In the genomic region with DNA sequence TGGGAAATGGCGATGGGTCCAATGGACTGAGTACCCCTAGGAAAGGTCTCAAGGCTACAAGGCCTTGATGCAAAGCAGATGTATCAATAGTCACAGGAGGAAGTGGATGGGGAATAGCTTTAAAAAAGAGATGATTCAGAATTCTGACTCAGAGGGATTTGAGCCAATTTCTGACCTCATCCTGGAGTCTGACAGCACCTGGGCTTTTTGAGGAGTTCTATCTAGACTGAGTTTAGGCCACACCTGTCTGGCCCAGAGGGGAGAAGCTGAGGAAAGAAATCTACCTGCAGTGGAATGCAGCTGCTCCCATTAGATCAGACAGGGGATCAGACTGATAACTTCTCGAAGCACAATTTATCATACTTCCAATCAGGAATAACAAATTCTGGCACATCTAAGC, we compare ENCODE assay signal across 32 mouse cellular contexts.
DNase-seq lines count a peak whose midpoint lies in the region; ATAC-seq and TF ChIP-seq lines count a peak whose summit lies in the region.
"Had no signal": no experiment of that assay in that cellular context is flagged by ENCODE, and none has a peak within 500 bp of the region (broad histone marks: within the 10 kb centered on the region; RNA-seq: fewer than 3 reads in every experiment).

No protein-coding gene starts in this region.

- no peak overlapping the region for H3K9ac ChIP-seq in limb, embryonic 11.5 days (ENCODE audit: low read length)
- no peak overlapping the region for H3K9ac ChIP-seq in forebrain, postnatal 0 days
- H3K9ac ChIP-seq: embryonic facial prominence, embryonic 13.5 days; hindbrain, embryonic 15.5 days; limb, embryonic 12.5 days; liver, embryonic 15.5 days; lung, embryonic 14.5 days; midbrain, embryonic 15.5 days had no signal

- ATAC-seq in limb, embryonic 11.5 days (ENCODE audit: insufficient number of reproducible peaks, low FRiP score, low TSS enrichment, low read depth) = no peak
- ATAC-seq in forebrain, postnatal 0 days = no peak
- ATAC-seq: activated CD4-positive, CD25-positive, alpha-beta regulatory T cell, adult 4 months; CD4-positive, CD25-positive, alpha-beta regulatory T cell, adult 4 months; forebrain, embryonic 14.5 days; inflammation-experienced regulatory T-cells, adult 6 months; midbrain, embryonic 15.5 days had no signal

- H3K27me3 ChIP-seq in limb, embryonic 11.5 days (ENCODE audit: control insufficient read depth, insufficient read depth, low read length) = no peaks in the 10 kb centered on the region
- no peaks in the 10 kb centered on the region for H3K27me3 ChIP-seq in limb, embryonic 10.5 days (ENCODE audit: low read depth, poor library complexity, severe bottlenecking)
- H3K27me3 ChIP-seq in forebrain, postnatal 0 days (ENCODE audit: insufficient read depth, low read length) = no peaks in the 10 kb centered on the region
- H3K27me3 ChIP-seq: embryonic facial prominence, embryonic 13.5 days; hindbrain, embryonic 15.5 days; limb, embryonic 12.5 days; liver, embryonic 15.5 days; midbrain, embryonic 15.5 days had no signal

- WGBS in limb, embryonic 11.5 days = 82% methylated on average over 2 of the region's 2 CpGs
- 89% methylated on average over 2 of the region's 2 CpGs for WGBS in limb, embryonic 10.5 days
- WGBS in forebrain, postnatal 0 days = 85% methylated on average over 2 of the region's 2 CpGs

- H3K9me3 ChIP-seq in limb, embryonic 11.5 days (ENCODE audit: control insufficient read depth, low read length) = no peaks in the 10 kb centered on the region
- no peaks in the 10 kb centered on the region for H3K9me3 ChIP-seq in limb, embryonic 10.5 days (replicated peaks)
- no peaks in the 10 kb centered on the region for H3K9me3 ChIP-seq in forebrain, postnatal 0 days (ENCODE audit: low read length)
- H3K9me3 ChIP-seq: embryonic facial prominence, embryonic 13.5 days; hindbrain, embryonic 10.5 days; hindbrain, embryonic 15.5 days; limb, embryonic 12.5 days; liver, embryonic 15.5 days; midbrain, embryonic 10.5 days; midbrain, embryonic 15.5 days had no signal

- H3K27ac ChIP-seq in limb, embryonic 11.5 days (replicated peaks; ENCODE audit: low read depth, low read length) = no peak overlapping the region
- no peak overlapping the region for H3K27ac ChIP-seq in limb, embryonic 10.5 days
- no peak overlapping the region for H3K27ac ChIP-seq in forebrain, postnatal 0 days (ENCODE audit: low read depth, low read length)
- H3K27ac ChIP-seq: embryonic facial prominence, embryonic 13.5 days; gastrocnemius, adult 2 months; hindbrain, embryonic 10.5 days; hindbrain, embryonic 15.5 days; limb, embryonic 12.5 days; liver, embryonic 15.5 days; midbrain, embryonic 10.5 days; midbrain, embryonic 15.5 days had no signal

- H3K4me3 ChIP-seq in limb, embryonic 11.5 days (ENCODE audit: low read depth, low read length) = no peak overlapping the region
- no peak overlapping the region for H3K4me3 ChIP-seq in limb, embryonic 10.5 days
- H3K4me3 ChIP-seq in forebrain, postnatal 0 days (ENCODE audit: low read depth, low read length) = no peak overlapping the region
- H3K4me3 ChIP-seq: embryonic facial prominence, embryonic 13.5 days; erythroblast, embryonic 14.5 days; gastrocnemius, adult 2 months; hindbrain, embryonic 10.5 days; hindbrain, embryonic 15.5 days; limb, embryonic 12.5 days; liver, embryonic 15.5 days; midbrain, embryonic 10.5 days; midbrain, embryonic 15.5 days had no signal

- H3K4me2 ChIP-seq in limb, embryonic 11.5 days (ENCODE audit: low read depth, severe bottlenecking) = no peak overlapping the region
- no peak overlapping the region for H3K4me2 ChIP-seq in forebrain, postnatal 0 days (ENCODE audit: low read depth)
- H3K4me2 ChIP-seq: embryonic facial prominence, embryonic 13.5 days; hindbrain, embryonic 15.5 days; limb, embryonic 12.5 days; liver, embryonic 15.5 days; lung, embryonic 14.5 days; midbrain, embryonic 15.5 days had no signal

- peak; percentile 3 for DNase-seq in limb, embryonic 11.5 days (ENCODE audit: low spot score)
- DNase-seq in limb, embryonic 10.5 days (ENCODE audit: low spot score) = no peak
- DNase-seq in NIH3T3 (ENCODE audit: low read depth) = peak; percentile 81
- peak; percentile 6 for DNase-seq in skeletal muscle tissue, adult 2 months (ENCODE audit: low read depth, low spot score)
- no peak for DNase-seq in B cell, adult 2 months
- no peak for DNase-seq in forebrain, postnatal 0 days
- DNase-seq: adrenal gland, postnatal 25 days; cerebellum, adult 18-20 months; cerebellum, postnatal 14 days; gastrocnemius, adult 2 months; gastrocnemius, postnatal 36 days; heart, adult 18-20 months; heart, postnatal 14 days; kidney, adult 11 months; kidney, postnatal 14 days; layer of hippocampus, adult 9-11 months; lung, embryonic 14.5 days; lung, postnatal 14 days; right cerebral cortex, postnatal 25 days; thymus, postnatal 4 days had no signal

- no peaks in the 10 kb centered on the region for H3K4me1 ChIP-seq in limb, embryonic 11.5 days (ENCODE audit: control insufficient read depth, insufficient read depth, low read length)
- H3K4me1 ChIP-seq in limb, embryonic 10.5 days = no peaks in the 10 kb centered on the region
- no peaks in the 10 kb centered on the region for H3K4me1 ChIP-seq in forebrain, postnatal 0 days (ENCODE audit: insufficient read depth)
- H3K4me1 ChIP-seq: embryonic facial prominence, embryonic 13.5 days; hindbrain, embryonic 10.5 days; hindbrain, embryonic 15.5 days; limb, embryonic 12.5 days; liver, embryonic 15.5 days; midbrain, embryonic 10.5 days; midbrain, embryonic 15.5 days had no signal

- no peaks in the 10 kb centered on the region for H3K36me3 ChIP-seq in limb, embryonic 11.5 days (ENCODE audit: control insufficient read depth, insufficient read depth, low read length)
- no peaks in the 10 kb centered on the region for H3K36me3 ChIP-seq in limb, embryonic 10.5 days
- H3K36me3 ChIP-seq in forebrain, postnatal 0 days (ENCODE audit: insufficient read depth) = no peaks in the 10 kb centered on the region
- H3K36me3 ChIP-seq: embryonic facial prominence, embryonic 13.5 days; hindbrain, embryonic 10.5 days; hindbrain, embryonic 15.5 days; limb, embryonic 12.5 days; liver, embryonic 15.5 days; midbrain, embryonic 10.5 days; midbrain, embryonic 15.5 days had no signal

- TF ChIP-seq CTCF in forebrain, postnatal 0 days (IDR thresholded peaks at IDR 0.05; ENCODE audit: low read depth) = no peak

Comparison
In these comparisons a context has a peak if more than half of its experiments do, and no peak if none do; other contexts are left out.
1. DNase-seq: peak in limb, embryonic 11.5 days (single experiment), NIH3T3 (single experiment) and skeletal muscle tissue, adult 2 months (single experiment); none in limb, embryonic 10.5 days (single experiment), B cell, adult 2 months (0 of 2) and forebrain, postnatal 0 days (single experiment).